Comparison of ENCODE assay signal across 8 mouse cellular contexts in genomic region chr11:49847071-49847810, GRCm38 (mm10). TPM values are rescaled to one million over a fixed set of nuclear protein-coding genes. Genes with fewer than 3 reads are reported as not detected.
A peak's percentile ranks its signal among the peaks of the same experiment; 100 is the strongest.
DNase-seq lines count a peak whose midpoint lies in the region; ATAC-seq and TF ChIP-seq lines count a peak whose summit lies in the region.

No protein-coding gene starts in this region.

- DNase-seq in adrenal gland, postnatal 14 days, result peak; percentile 47
- no peak for DNase-seq in adrenal gland, postnatal 25 days
- peak; percentile 63 for DNase-seq in 3T3-L1 (ENCODE audit: low read depth, low spot score)
- DNase-seq in limb, embryonic 14.5 days (ENCODE audit: low spot score), result no peak
- DNase-seq in urinary bladder, postnatal 10 days (ENCODE audit: low spot score), result no peak

- H3K4me3 ChIP-seq in brown adipose tissue, adult 24 weeks (ENCODE audit: insufficient read depth, low read depth, low read length), result peak overlapping the region; percentile 68
- peak overlapping the region; percentile 84 to 86 for H3K4me3 ChIP-seq in heart, embryonic 14.5 days (ENCODE audit: control insufficient read depth in 1 of 2, insufficient read depth in 1 of 2, low read depth in 1 of 2, low read length in 2 of 2)
- peak overlapping the region; percentile 90 for H3K4me3 ChIP-seq in limb, embryonic 14.5 days (replicated peaks; ENCODE audit: low read length)
- peak overlapping the region; percentile 94 for H3K4me3 ChIP-seq in midbrain, embryonic 13.5 days (replicated peaks)

- H3K4me1 ChIP-seq in brown adipose tissue, adult 24 weeks (ENCODE audit: control insufficient read depth, insufficient read depth, insufficient read length, low read length), result peaks cover 4% of the 10 kb centered on the region; the same call in 1 of the 2 replicates
- peaks cover 13 to 24% of the 10 kb centered on the region in 2 experiments for H3K4me1 ChIP-seq in heart, embryonic 14.5 days (ENCODE audit: control insufficient read depth in 2 of 2, insufficient read depth in 2 of 2, low read length in 2 of 2)
- peaks cover 13% of the 10 kb centered on the region for H3K4me1 ChIP-seq in limb, embryonic 14.5 days (ENCODE audit: control insufficient read depth, insufficient read depth, low read length)
- peaks cover 24% of the 10 kb centered on the region for H3K4me1 ChIP-seq in midbrain, embryonic 13.5 days (replicated peaks)

- H3K27me3 ChIP-seq in heart, embryonic 14.5 days (ENCODE audit: control insufficient read depth, insufficient read depth, low read length), result no peaks in the 10 kb centered on the region
- no peaks in the 10 kb centered on the region for H3K27me3 ChIP-seq in limb, embryonic 14.5 days (ENCODE audit: control insufficient read depth, insufficient read depth, low read length)
- H3K27me3 ChIP-seq in midbrain, embryonic 13.5 days, result no peaks in the 10 kb centered on the region

- ATAC-seq in heart, embryonic 14.5 days (ENCODE audit: insufficient number of reproducible peaks, insufficient read depth, low FRiP score, low read depth), result no peak
- ATAC-seq in limb, embryonic 14.5 days (ENCODE audit: low FRiP score, low read depth), result no peak
- no peak; the same call in 1 of the 2 replicates for ATAC-seq in midbrain, embryonic 13.5 days

- 0 out of 2 replicates have a peak overlapping the region, but pooled peaks have one; percentile 7 for H3K27ac ChIP-seq in brown adipose tissue, adult 24 weeks (replicated peaks; ENCODE audit: low read depth, low read length)
- H3K27ac ChIP-seq in heart, embryonic 14.5 days (replicated peaks in 1 of 2; ENCODE audit: control insufficient read depth in 1 of 2, insufficient read depth in 1 of 2, low read depth in 2 of 2, low read length in 2 of 2), result peak overlapping the region; percentile 72 to 86
- H3K27ac ChIP-seq in limb, embryonic 14.5 days (replicated peaks; ENCODE audit: low read depth, low read length), result peak overlapping the region; percentile 63
- H3K27ac ChIP-seq in midbrain, embryonic 13.5 days, result peak overlapping the region; percentile 91

- H3K4me2 ChIP-seq in heart, embryonic 14.5 days (ENCODE audit: low read length), result peak overlapping the region; percentile 85
- H3K4me2 ChIP-seq in limb, embryonic 14.5 days (replicated peaks; ENCODE audit: low read depth, low read length, severe bottlenecking), result peak overlapping the region; percentile 84
- peak overlapping the region; percentile 64 for H3K4me2 ChIP-seq in midbrain, embryonic 13.5 days (replicated peaks)

- no peak for TF ChIP-seq POLR2A in limb, embryonic 14.5 days (IDR thresholded peaks at IDR 0.05; ENCODE audit: borderline replicate concordance, extremely low read depth, insufficient read depth, insufficient read length)

- peaks cover 7% of the 10 kb centered on the region for H3K36me3 ChIP-seq in heart, embryonic 14.5 days (ENCODE audit: control insufficient read depth, insufficient read depth, low read length)
- H3K36me3 ChIP-seq in limb, embryonic 14.5 days (ENCODE audit: control insufficient read depth, insufficient read depth, low read length), result no peaks in the 10 kb centered on the region
- no peaks in the 10 kb centered on the region for H3K36me3 ChIP-seq in midbrain, embryonic 13.5 days

- no peaks in the 10 kb centered on the region for H3K9me3 ChIP-seq in heart, embryonic 14.5 days (ENCODE audit: control insufficient read depth, low read length)
- no peaks in the 10 kb centered on the region for H3K9me3 ChIP-seq in limb, embryonic 14.5 days (ENCODE audit: control insufficient read depth, low read length)
- H3K9me3 ChIP-seq in midbrain, embryonic 13.5 days, result no peaks in the 10 kb centered on the region

- H3K9ac ChIP-seq in heart, embryonic 14.5 days (ENCODE audit: low read length), result peak overlapping the region; percentile 90
- peak overlapping the region; percentile 89 for H3K9ac ChIP-seq in limb, embryonic 14.5 days (ENCODE audit: low read depth, low read length, severe bottlenecking)
- H3K9ac ChIP-seq in midbrain, embryonic 13.5 days (replicated peaks), result peak overlapping the region; percentile 95

- WGBS in heart, embryonic 14.5 days, result 8% methylated on average over 29 of the region's 29 CpGs
- 9% methylated on average over 29 of the region's 29 CpGs for WGBS in limb, embryonic 14.5 days
- 9% methylated on average over 29 of the region's 29 CpGs for WGBS in midbrain, embryonic 13.5 days

RNA-seq across cellular contexts. Expression of gene Mapk9, which starts 0.7 kb away (rescaled TPM):
- 59.6 and 61.1 TPM in 2 replicates for total RNA-seq in adrenal gland, postnatal 14 days (2021)
- 65.6 and 76.5 TPM in 2 replicates for total RNA-seq in adrenal gland, postnatal 25 days (2021)
- 37.6 and 42.6 TPM in 2 replicates for polyA plus RNA-seq in brown adipose tissue, adult 24 weeks (2012; ENCODE audit: insufficient read depth, insufficient read length, missing spikeins)
- polyA plus RNA-seq in heart, embryonic 14.5 days (2014; fragmentation: Nextera tagmentation; extraction: Ambion mirVana), result 39.1 and 39.2 TPM in 2 replicates
- 39.4 and 39.7 TPM in 2 replicates for polyA plus RNA-seq in limb, embryonic 14.5 days (2012; rRNA removed)
- polyA plus RNA-seq in limb, embryonic 14.5 days (2014; fragmentation: Nextera tagmentation; extraction: Ambion mirVana), result 34.7 and 37.8 TPM in 2 replicates
- 43.5 and 49.1 TPM in 2 replicates for polyA plus RNA-seq in midbrain, embryonic 13.5 days (2015; fragmentation: Nextera tagmentation; extraction: Ambion mirVana)

RNA-seq across cellular contexts. Expression of gene Gfpt2, which starts 53.3 kb away (rescaled TPM):
- 5.6 and 6.0 TPM in 2 replicates for total RNA-seq in adrenal gland, postnatal 14 days (2021)
- 2.8 and 2.9 TPM in 2 replicates for total RNA-seq in adrenal gland, postnatal 25 days (2021)
- polyA plus RNA-seq in brown adipose tissue, adult 24 weeks (2012; ENCODE audit: insufficient read depth, insufficient read length, missing spikeins), result 6.9 and 14.4 TPM in 2 replicates
- 7.8 and 8.5 TPM in 2 replicates for polyA plus RNA-seq in heart, embryonic 14.5 days (2014; fragmentation: Nextera tagmentation; extraction: Ambion mirVana)
- polyA plus RNA-seq in limb, embryonic 14.5 days (2012; rRNA removed), result 27.4 and 31.1 TPM in 2 replicates
- 24.8 and 27.7 TPM in 2 replicates for polyA plus RNA-seq in limb, embryonic 14.5 days (2014; fragmentation: Nextera tagmentation; extraction: Ambion mirVana)
- polyA plus RNA-seq in midbrain, embryonic 13.5 days (2015; fragmentation: Nextera tagmentation; extraction: Ambion mirVana), result 3.9 and 4.6 TPM in 2 replicates

RNA-seq across cellular contexts. Expression of gene Rasgef1c, which starts 54.4 kb away (rescaled TPM):
- 1.3 and 1.5 TPM in 2 replicates for total RNA-seq in adrenal gland, postnatal 14 days (2021)
- total RNA-seq in adrenal gland, postnatal 25 days (2021), result 0.49 TPM in 1 of 2 replicates, not detected in the other
- polyA plus RNA-seq in brown adipose tissue, adult 24 weeks (2012; ENCODE audit: insufficient read depth, insufficient read length, missing spikeins), result 1.2 TPM in 1 of 2 replicates, not detected in the other
- 0.28 TPM in 1 of 2 replicates, not detected in the other for polyA plus RNA-seq in heart, embryonic 14.5 days (2014; fragmentation: Nextera tagmentation; extraction: Ambion mirVana)
- polyA plus RNA-seq in limb, embryonic 14.5 days (2012; rRNA removed), result 0.43 and 0.73 TPM in 2 replicates
- 0.34 and 0.88 TPM in 2 replicates for polyA plus RNA-seq in limb, embryonic 14.5 days (2014; fragmentation: Nextera tagmentation; extraction: Ambion mirVana)
- 8.2 and 9.5 TPM in 2 replicates for polyA plus RNA-seq in midbrain, embryonic 13.5 days (2015; fragmentation: Nextera tagmentation; extraction: Ambion mirVana)

Comparison
In these comparisons a context has a peak if more than half of its experiments do, and no peak if none do; other contexts are left out.
1. DNase-seq: peak in adrenal gland, postnatal 14 days (single experiment) and 3T3-L1 (single experiment); none in adrenal gland, postnatal 25 days (single experiment), limb, embryonic 14.5 days (single experiment) and urinary bladder, postnatal 10 days (single experiment).
2. H3K27ac ChIP-seq: peak in every context shown above with its lines; median percentile 91 in midbrain, embryonic 13.5 days; 79 in heart, embryonic 14.5 days; 63 in limb, embryonic 14.5 days; 7 in brown adipose tissue, adult 24 weeks.
3. Peak in every context shown above with its lines, with median percentiles within 50 percentile points of each other: H3K4me3 ChIP-seq, H3K4me2 ChIP-seq and H3K9ac ChIP-seq.